Mouse (Mus musculus) natural killer cell, adult 2 months (primary cell): ENCODE results near the gene Mdfi.

ENCODE experiments used
- DNase-seq, 2 experiments: peaks; one replicate each; pipeline ENCODE4 v3.0.0; 2022; ENCODE audit warnings: low spot score in 2 of 2

Mdfi gene

GRCm38 (mm10) chr17:47766407-47767043 is 68.0 kb downstream of the Mdfi start:
- peak; percentile 77 to 90 for DNase-seq

- peak in 1 of 2 experiments; percentile 35 for DNase-seq
Observed at GRCm38 (mm10) chr17:47765986-47766385, 68.5 kb downstream of the Mdfi start.
